Mouse (Mus musculus): ENCODE measurements around the gene Znhit1. TPM values are rescaled to one million over a fixed set of nuclear protein-coding genes. Genes with fewer than 3 reads are reported as not detected.
A peak's percentile ranks its signal among the peaks of the same experiment; 100 is the strongest.
"Not testable (repeated sequence)": the region's sequence is repeated elsewhere in the genome, so short reads cannot be mapped to it uniquely, and the experiment has no call there.

Gene Znhit1
- total RNA-seq, 2 experiments from 2014 or later = 39.8 to 41.8 TPM

DNA sequence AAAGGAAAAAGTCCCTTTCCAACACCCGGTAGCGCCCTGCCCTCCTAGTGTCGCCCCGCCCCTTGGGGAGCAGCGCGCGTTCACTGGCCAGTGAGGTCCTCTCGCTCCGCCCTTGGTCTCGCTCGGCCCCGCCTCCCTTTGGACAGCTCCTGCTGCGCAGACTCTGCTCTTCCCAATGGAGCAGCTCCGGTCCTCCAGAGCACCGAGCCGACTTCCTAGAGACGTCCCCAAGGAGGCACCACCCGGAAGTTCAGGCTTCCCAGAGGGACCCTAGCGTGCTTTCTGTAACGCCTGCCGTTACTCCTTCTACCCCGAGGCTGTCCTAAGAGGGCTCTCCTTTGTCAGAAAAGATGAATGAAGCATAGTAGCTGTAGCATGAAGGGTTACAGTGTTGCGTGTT lies 34.8 kb downstream of the Znhit1 start, which contains the start of gene Fis1:
Fis1 (plus strand) TSS at position 261 of the 400 bp plus-strand sequence.
- peak; percentile 95 for DNase-seq

GRCm38 (mm10) chr5:136952153-136952552 lies 35.7 kb downstream of the Znhit1 start:
- DNase-seq = no peak

GRCm38 (mm10) chr5:136950521-136950920 lies 37.3 kb downstream of the Znhit1 start:
- DNase-seq = no peak

- not testable (repeated sequence) for DNase-seq
These were observed 38.1 kb downstream of the Znhit1 start for GRCm38 (mm10) chr5:136949551-136950336.

DNA sequence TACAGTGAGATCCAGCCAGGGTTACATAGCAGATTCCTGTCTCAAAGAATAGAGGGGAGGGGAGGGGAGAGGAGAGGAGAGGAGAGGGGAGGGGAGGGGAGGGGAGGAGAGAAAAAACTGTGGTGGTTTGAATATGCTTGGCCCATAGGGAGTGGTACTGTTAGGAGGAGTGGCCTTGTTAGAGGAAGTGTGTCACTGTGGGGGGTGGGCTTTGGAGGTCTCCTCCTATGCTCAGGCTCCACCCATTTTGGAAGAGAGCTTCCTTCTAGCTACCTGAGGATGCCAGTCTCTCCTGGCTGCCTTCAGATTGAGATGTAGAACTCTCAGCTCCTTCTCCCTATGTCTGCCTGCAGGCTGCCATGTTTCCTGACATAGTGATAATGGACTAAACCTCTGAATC lies 39.9 kb downstream of the Znhit1 start:
- no peak for DNase-seq

- DNase-seq = no peak
These were observed 42.7 kb downstream of the Znhit1 start for GRCm38 (mm10) chr5:136945084-136945483.

GRCm38 (mm10) chr5:136943382-136943781 lies 44.4 kb downstream of the Znhit1 start:
- no peak for DNase-seq

- DNase-seq = no peak
These were observed 45.0 kb downstream of the Znhit1 start for GRCm38 (mm10) chr5:136942781-136943180.

DNA sequence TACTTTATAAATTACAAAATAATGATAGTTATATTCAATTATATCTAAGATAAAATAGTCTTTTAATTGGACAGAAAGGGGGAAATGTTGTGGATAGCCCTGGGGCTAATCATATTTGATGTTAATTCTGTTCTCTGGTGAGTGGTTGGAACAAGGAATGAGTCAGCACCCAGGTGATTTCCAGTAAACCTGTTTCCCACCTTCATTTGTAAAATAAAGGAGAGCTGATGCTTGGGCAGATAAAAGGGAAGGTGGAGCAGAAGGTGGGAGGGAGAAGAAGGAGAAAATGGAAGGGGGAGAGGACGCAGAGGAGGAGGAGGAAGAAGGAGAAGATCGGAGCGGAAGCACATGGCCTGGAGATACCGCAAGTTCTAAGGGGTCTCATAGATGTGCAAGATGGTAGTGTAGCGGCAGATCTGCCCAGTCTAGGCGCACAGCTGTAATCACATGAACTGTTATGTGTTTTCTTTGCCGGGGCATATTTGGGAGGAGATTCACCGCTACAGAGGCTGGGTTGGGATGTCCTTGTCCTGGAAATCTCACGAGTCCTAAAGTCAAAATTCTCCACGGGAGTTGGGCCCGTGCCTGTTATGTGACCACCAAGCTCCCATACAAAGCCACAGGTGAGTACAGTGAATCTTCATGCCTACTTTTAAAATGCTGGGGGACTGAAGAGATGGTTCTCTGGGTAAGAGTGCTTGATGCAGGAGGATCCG lies 46.8 kb downstream of the Znhit1 start:
- DNase-seq = no peak

DNA sequence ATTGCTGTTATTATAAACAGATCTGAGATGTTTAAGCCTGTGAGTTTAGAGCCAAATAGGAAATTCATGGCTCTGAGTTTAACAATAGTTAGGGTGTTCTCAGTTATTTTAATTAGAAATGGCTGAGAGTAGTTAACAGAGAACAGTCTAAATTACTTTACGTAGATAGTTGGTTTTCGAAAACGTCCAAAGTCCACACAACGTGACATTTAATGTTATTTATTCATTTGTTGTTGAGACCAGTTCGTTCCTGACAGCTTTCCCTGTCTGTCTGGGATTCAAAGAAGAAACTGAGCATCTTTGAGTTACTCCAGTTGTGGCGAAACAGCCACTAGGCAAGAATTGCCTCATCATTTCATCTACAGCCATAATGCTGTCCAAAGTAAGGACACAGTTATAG lies 47.8 kb downstream of the Znhit1 start:
- DNase-seq = not testable (repeated sequence)

DNA sequence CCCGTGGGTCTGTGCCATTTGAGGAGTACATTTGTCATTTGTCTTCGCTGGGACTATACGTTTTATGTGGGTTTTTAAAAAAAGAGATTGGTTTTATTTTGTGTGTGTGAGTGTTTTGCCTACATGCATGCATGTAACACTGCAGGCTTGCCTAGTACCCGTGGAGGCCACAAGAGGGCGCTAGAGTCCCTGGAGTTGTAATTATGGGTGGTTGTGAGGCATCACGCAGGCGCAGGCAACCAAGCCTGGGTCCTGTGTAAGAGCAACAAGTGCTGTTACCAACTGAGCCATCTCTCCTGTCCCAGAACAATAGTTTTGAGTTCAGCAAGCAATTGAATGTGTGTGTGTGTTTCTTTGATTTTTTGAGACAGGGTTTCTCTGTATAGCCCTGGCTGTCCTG lies 48.5 kb downstream of the Znhit1 start:
- no peak for DNase-seq

DNA sequence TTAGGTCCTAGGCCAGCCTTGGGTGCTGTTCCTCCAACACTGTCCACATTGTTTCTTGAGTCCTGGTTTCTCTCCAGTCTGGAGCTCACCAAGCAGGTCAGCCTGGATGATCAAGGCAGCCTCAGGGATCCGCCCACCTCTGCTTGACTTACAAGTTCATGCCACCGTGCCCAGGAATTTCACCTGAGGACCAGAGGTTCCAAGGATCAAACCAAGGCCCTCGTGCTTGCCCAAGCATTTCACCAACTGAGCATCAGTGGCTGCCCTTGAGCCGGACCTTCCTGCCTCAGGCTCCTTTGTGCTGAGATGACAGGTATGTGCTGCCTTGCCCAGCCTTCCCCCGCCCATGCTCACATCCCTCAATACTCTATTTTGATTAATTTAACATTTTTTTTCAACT lies 50.2 kb downstream of the Znhit1 start:
- no peak for DNase-seq

- no peak for DNase-seq
These were observed 51.1 kb downstream of the Znhit1 start for GRCm38 (mm10) chr5:136936750-136937149.

GRCm38 (mm10) chr5:136935905-136936695 lies 51.7 kb downstream of the Znhit1 start:
- no peak for DNase-seq

- DNase-seq = no peak
These were observed 53.9 kb downstream of the Znhit1 start for GRCm38 (mm10) chr5:136933930-136934329.

GRCm38 (mm10) chr5:136932956-136933355 lies 54.9 kb downstream of the Znhit1 start:
- no peak for DNase-seq

Small RNA genes lying within 50 kb of the gene (microRNA-seq; reads per million reads assigned to microRNA genes)
- gene Mir702 = 7.5 to 14.9 reads per million in 2 experiments

Other genes starting within 250 kb of the Znhit1 start
- 10 to 100 TPM; 24.4 to 28.0 TPM for gene Col26a1, start 104.8 kb downstream of the Znhit1 start, total RNA-seq (2021)
- 1 to 10 TPM; 7.3 to 8.3 TPM for gene Ift22, start 79.9 kb downstream of the Znhit1 start, total RNA-seq (2021)
- gene Fis1, start 34.7 kb downstream of the Znhit1 start, total RNA-seq (2021) = 100 to 1,000 TPM; 151 to 154 TPM
- 1 to 10 TPM; 2.5 to 2.6 TPM for gene Cldn15, start 21.4 kb downstream of the Znhit1 start, total RNA-seq (2021)
- 10 to 100 TPM; 21.3 to 33.5 TPM for gene Plod3, start 1.0 kb downstream of the Znhit1 start, total RNA-seq (2021)
- under 1 TPM; 0.21 to 0.45 TPM for gene Vgf, start 38.4 kb upstream of the Znhit1 start, total RNA-seq (2021)
- gene Ap1s1, start 58.1 kb upstream of the Znhit1 start, total RNA-seq (2021) = 10 to 100 TPM; 33.4 to 37.0 TPM
- 1 to 10 TPM; 2.2 to 2.9 TPM for gene Serpine1, start 84.2 kb upstream of the Znhit1 start, total RNA-seq (2021)
- 10 to 100 TPM in 1 of 2 experiments, 1 to 10 TPM in 1; 9.2 to 14.2 TPM for gene Trim56, start 128.2 kb upstream of the Znhit1 start, total RNA-seq (2021)
- not detected for gene Muc3, start 161.3 kb upstream of the Znhit1 start, total RNA-seq (2021)
- under 1 TPM; 0.23 to 0.59 TPM for gene Muc3a, start 224.4 kb upstream of the Znhit1 start, total RNA-seq (2021)

Measured in gastrocnemius, postnatal 10 days (tissue).